Mouse (Mus musculus) embryonic facial prominence, embryonic 15.5 days (tissue): Measurements from ENCODE around the gene Wnt8b. TPM values are rescaled to one million over a fixed set of nuclear protein-coding genes. Genes with fewer than 3 reads are reported as not detected.

Experiments used
- ATAC-seq: fragments of 200-750 bp; cut with Nextera tagmentation; 2 replicates; pipeline ENCODE4 v1.8.0; 2017; ENCODE audit warnings: low read depth, moderate TSS enrichment; ENCODE audit not compliant: insufficient number of reproducible peaks, low FRiP score, low TSS enrichment
- H3K27ac ChIP-seq: fragments of 300-500 bp; sonication (generic); replicated peaks from 2 replicates; pipeline ENCODE4 v1.5.1; 2015; ENCODE audit warnings: mild to moderate bottlenecking, inconsistent platforms
- H3K27me3 ChIP-seq: fragments of 300-500 bp; sonication (generic); 2 replicates; pipeline ENCODE4 v1.6.1; 2015; ENCODE audit warnings: inconsistent platforms
- H3K36me3 ChIP-seq: fragments of 300-500 bp; sonication (generic); 2 replicates; pipeline ENCODE4 v1.6.1; 2015; ENCODE audit warnings: mild to moderate bottlenecking, inconsistent platforms
- H3K4me1 ChIP-seq: fragments of 300-500 bp; sonication (generic); 2 replicates; pipeline ENCODE4 v1.6.1; 2015; ENCODE audit warnings: inconsistent platforms
- H3K4me2 ChIP-seq: fragments of 300-500 bp; sonication (generic); replicated peaks from 2 replicates; pipeline ENCODE4 v1.6.1; 2015; ENCODE audit warnings: mild to moderate bottlenecking, inconsistent platforms
- H3K4me3 ChIP-seq: fragments of 300-500 bp; sonication (generic); replicated peaks from 2 replicates; pipeline ENCODE4 v1.5.1; 2015; ENCODE audit warnings: mild to moderate bottlenecking, inconsistent platforms
- H3K9ac ChIP-seq: fragments of 300-500 bp; sonication (generic); 2 replicates; pipeline ENCODE4 v1.6.1; 2015; ENCODE audit warnings: inconsistent platforms
- H3K9me3 ChIP-seq: fragments of 300-500 bp; sonication (generic); replicated peaks from 2 replicates; pipeline ENCODE4 v1.6.1; 2016; ENCODE audit warnings: inconsistent platforms
- WGBS: fragments of 180-500 bp; shearing (Covaris S2); methylation state at CpG from one replicate; pipeline ENCODE4 v1.1.7; 2015; 5-methylcytosine and 5-hydroxymethylcytosine counted together
- polyA plus RNA-seq: library from polyadenylated mRNA; unstranded; fragments of >200 nt; fragmentation: Nextera tagmentation; extraction: Ambion mirVana; gene quantifications from 2 replicates; pipeline ENCODE4 v1.2.1, GENCODE M21; 2015

Wnt8b gene
- polyA plus RNA-seq, 1 experiment from 2014 or later = not detected

- ATAC-seq = no peak
- Histone ChIP-seq H3K4me1 (no peaks in the 10 kb centered on the region), H3K4me2 (no peak overlapping the region), H3K27me3 (no peaks in the 10 kb centered on the region), H3K4me3 (no peak overlapping the region), H3K9me3 (no peaks in the 10 kb centered on the region), H3K27ac (no peak overlapping the region), H3K9ac (no peak overlapping the region), H3K36me3 (no peaks in the 10 kb centered on the region)
- 88% methylated on average over 6 of the region's 6 CpGs for WGBS
Observed at GRCm38 (mm10) chr19:44475268-44475667, 18.0 kb upstream of the Wnt8b start.

GRCm38 (mm10) chr19:44476541-44476940 lies 16.7 kb upstream of the Wnt8b start:
- H3K4me2 ChIP-seq = no peak overlapping the region
- H3K4me1 ChIP-seq = no peaks in the 10 kb centered on the region
- no peak overlapping the region for H3K27ac ChIP-seq
- no peak overlapping the region for H3K4me3 ChIP-seq
- no peak overlapping the region for H3K9ac ChIP-seq
- ATAC-seq = no peak
- H3K27me3 ChIP-seq = no peaks in the 10 kb centered on the region
- WGBS = 45% methylated on average over 3 of the region's 3 CpGs
- H3K9me3 ChIP-seq = no peaks in the 10 kb centered on the region
- no peaks in the 10 kb centered on the region for H3K36me3 ChIP-seq

- no peak overlapping the region for H3K9ac ChIP-seq
- no peak overlapping the region for H3K27ac ChIP-seq
- 13% methylated on average over 8 of the region's 8 CpGs for WGBS
- H3K36me3 ChIP-seq = no peaks in the 10 kb centered on the region
- no peaks in the 10 kb centered on the region for H3K4me1 ChIP-seq
- ATAC-seq = 0 out of 2 replicates have a peak, but pooled peaks have one; percentile 34
- no peaks in the 10 kb centered on the region for H3K9me3 ChIP-seq
- H3K4me2 ChIP-seq = no peak overlapping the region
- H3K27me3 ChIP-seq = 0 out of 2 replicates have a peak, but pooled peaks cover 4% of the 10 kb centered on the region
- no peak overlapping the region for H3K4me3 ChIP-seq
Observed at GRCm38 (mm10) chr19:44487266-44487665, 6.0 kb upstream of the Wnt8b start.

- no peak overlapping the region for H3K4me3 ChIP-seq
- H3K27ac ChIP-seq = no peak overlapping the region
- no peaks in the 10 kb centered on the region for H3K4me1 ChIP-seq
- 53% methylated on average over 8 of the region's 8 CpGs for WGBS
- no peak for ATAC-seq
- H3K36me3 ChIP-seq = no peaks in the 10 kb centered on the region
- H3K27me3 ChIP-seq = peaks cover 23% of the 10 kb centered on the region
- no peak overlapping the region for H3K9ac ChIP-seq
- no peaks in the 10 kb centered on the region for H3K9me3 ChIP-seq
- no peak overlapping the region for H3K4me2 ChIP-seq
Observed at GRCm38 (mm10) chr19:44496511-44496910, 3.2 kb downstream of the Wnt8b start.

GRCm38 (mm10) chr19:44496941-44497340 lies 3.7 kb downstream of the Wnt8b start:
- Histone ChIP-seq H3K9ac (no peak overlapping the region), H3K4me3 (no peak overlapping the region), H3K4me1 (no peaks in the 10 kb centered on the region), H3K4me2 (no peak overlapping the region), H3K36me3 (no peaks in the 10 kb centered on the region), H3K27ac (no peak overlapping the region), H3K9me3 (no peaks in the 10 kb centered on the region), H3K27me3 (peaks cover 23% of the 10 kb centered on the region)
- ATAC-seq = no peak
- 70% methylated on average over 10 of the region's 10 CpGs for WGBS

- WGBS = 57% methylated on average over 6 of the region's 6 CpGs
- peaks cover 22% of the 10 kb centered on the region for H3K27me3 ChIP-seq
Observed at GRCm38 (mm10) chr19:44498936-44499335, 5.7 kb downstream of the Wnt8b start.

GRCm38 (mm10) chr19:44500240-44500639 lies 7.0 kb downstream of the Wnt8b start:
- Histone ChIP-seq H3K27ac (no peak overlapping the region), H3K9me3 (no peaks in the 10 kb centered on the region), H3K27me3 (peaks cover 27% of the 10 kb centered on the region), H3K4me2 (no peak overlapping the region), H3K4me1 (no peaks in the 10 kb centered on the region), H3K4me3 (no peak overlapping the region), H3K9ac (no peak overlapping the region), H3K36me3 (no peaks in the 10 kb centered on the region)
- no peak for ATAC-seq
- WGBS = 37% methylated on average over 5 of the region's 5 CpGs

More at GRCm38 (mm10) chr19:44498936-44499335, 5.7 kb downstream of the Wnt8b start:
- Histone ChIP-seq H3K4me2 (no peak overlapping the region), H3K9ac (no peak overlapping the region), H3K4me1 (no peaks in the 10 kb centered on the region), H3K9me3 (no peaks in the 10 kb centered on the region), H3K36me3 (no peaks in the 10 kb centered on the region), H3K4me3 (no peak overlapping the region), H3K27ac (no peak overlapping the region)
- no peak for ATAC-seq

- Histone ChIP-seq H3K27me3 (peaks cover 27% of the 10 kb centered on the region), H3K4me3 (no peak overlapping the region), H3K4me1 (no peaks in the 10 kb centered on the region), H3K36me3 (no peaks in the 10 kb centered on the region), H3K4me2 (no peak overlapping the region), H3K9me3 (no peaks in the 10 kb centered on the region), H3K9ac (no peak overlapping the region), H3K27ac (no peak overlapping the region)
- WGBS = 69% methylated on average over 6 of the region's 6 CpGs
- no peak for ATAC-seq
Observed at GRCm38 (mm10) chr19:44501925-44502324, 8.7 kb downstream of the Wnt8b start.

GRCm38 (mm10) chr19:44502741-44503140 lies 9.5 kb downstream of the Wnt8b start:
- Histone ChIP-seq H3K36me3 (no peaks in the 10 kb centered on the region), H3K9me3 (no peaks in the 10 kb centered on the region), H3K27ac (no peak overlapping the region), H3K4me2 (no peak overlapping the region), H3K27me3 (peaks cover 33% of the 10 kb centered on the region), H3K4me1 (no peaks in the 10 kb centered on the region), H3K4me3 (no peak overlapping the region), H3K9ac (no peak overlapping the region)
- no peak for ATAC-seq
- 79% methylated on average over 4 of the region's 4 CpGs for WGBS

- peak overlapping the region; percentile 41; the same call in 1 of the 2 replicates for H3K4me3 ChIP-seq
- 2% methylated on average over 12 of the region's 12 CpGs for WGBS
- ATAC-seq = no peak
- no peaks in the 10 kb centered on the region for H3K9me3 ChIP-seq
- peaks cover 79% of the 10 kb centered on the region for H3K27me3 ChIP-seq
- H3K36me3 ChIP-seq = no peaks in the 10 kb centered on the region
- no peak overlapping the region for H3K27ac ChIP-seq
- no peak overlapping the region for H3K9ac ChIP-seq
- peak overlapping the region; percentile 75 for H3K4me2 ChIP-seq
- peaks cover 17% of the 10 kb centered on the region for H3K4me1 ChIP-seq
Observed at GRCm38 (mm10) chr19:44510534-44511175, 17.4 kb downstream of the Wnt8b start.

GRCm38 (mm10) chr19:44511451-44512231 lies 18.4 kb downstream of the Wnt8b start:
- H3K4me1 ChIP-seq = peaks cover 17% of the 10 kb centered on the region
- WGBS = under 1% methylated on average over 65 of the region's 66 CpGs
- no peak for ATAC-seq
- no peak overlapping the region for H3K9ac ChIP-seq
- no peak overlapping the region for H3K27ac ChIP-seq
- peak overlapping the region; percentile 75 for H3K4me2 ChIP-seq
- peak overlapping the region; percentile 41 for H3K4me3 ChIP-seq
- no peaks in the 10 kb centered on the region for H3K9me3 ChIP-seq
- no peaks in the 10 kb centered on the region for H3K36me3 ChIP-seq
- peaks cover 82% of the 10 kb centered on the region for H3K27me3 ChIP-seq
